Mouse (Mus musculus) spleen, adult 18-20 months (tissue): ENCODE results near the gene Olfr1045.
"Not testable (repeated sequence)": the region's sequence is repeated elsewhere in the genome, so short reads cannot be mapped to it uniquely, and the experiment has no call there.

Source experiments
- DNase-seq, 2 experiments: peaks; one replicate each; pipeline ENCODE4 v3.0.0; 2022; ENCODE audit warnings: mixed read lengths in 2 of 2

The Olfr1045 gene

DNA sequence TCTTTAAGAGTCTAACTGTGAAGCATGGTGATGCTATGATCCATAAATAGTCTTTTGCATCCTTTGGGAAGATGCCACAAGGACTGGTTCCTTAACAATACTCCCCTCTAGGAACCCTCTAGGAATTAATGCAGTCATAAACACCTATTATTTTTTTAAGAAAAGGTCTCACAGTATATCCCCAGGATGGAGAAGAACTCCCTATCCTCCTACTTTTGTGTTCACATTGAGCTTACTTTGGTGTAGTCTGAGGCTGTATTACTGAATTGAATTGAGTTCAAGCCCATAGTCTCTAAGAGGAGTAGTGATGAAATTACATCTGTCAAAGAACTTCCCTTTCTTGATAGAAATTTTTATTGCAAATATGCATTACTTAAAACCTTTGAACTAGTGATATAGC is at the start of gene Olfr1045:
TSS of gene Olfr1045 (minus strand) at position 101 of the 400 bp plus-strand sequence.
- no peak for DNase-seq

- DNase-seq, result no peak
These were observed 37.4 kb upstream of the Olfr1045 start, which contains the start of gene Olfr1048 for GRCm38 (mm10) chr2:86240189-86240588. TSS of gene Olfr1048 (minus strand) at chr2:86240289.

GRCm38 (mm10) chr2:86231301-86231700 is 28.5 kb upstream of the Olfr1045 start, which contains the start of gene Olfr1047:
TSS of gene Olfr1047 (minus strand) at chr2:86231401.
- no peak for DNase-seq

DNA sequence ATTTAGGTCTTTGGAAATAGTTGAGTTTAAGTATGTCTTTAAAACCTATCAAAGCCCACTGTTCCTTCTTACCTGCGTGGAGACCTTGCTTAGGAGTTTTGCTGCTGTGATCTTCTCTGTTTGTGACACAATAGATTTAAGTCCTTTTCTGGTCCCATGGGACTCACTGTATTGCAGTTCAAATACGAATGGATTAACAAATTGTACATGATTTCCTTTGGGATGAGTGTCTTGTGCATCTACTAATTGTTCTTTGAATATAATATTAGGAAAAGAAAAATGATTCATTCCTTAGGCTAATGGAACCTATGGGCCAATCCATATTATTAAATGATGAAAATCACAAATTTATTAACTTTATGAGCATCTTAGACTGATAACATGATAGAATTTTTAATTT is 16.4 kb upstream of the Olfr1045 start, which contains the start of gene Olfr1046:
TSS of gene Olfr1046 (minus strand) at position 101 of the 400 bp plus-strand sequence.
- no peak for DNase-seq

DNA sequence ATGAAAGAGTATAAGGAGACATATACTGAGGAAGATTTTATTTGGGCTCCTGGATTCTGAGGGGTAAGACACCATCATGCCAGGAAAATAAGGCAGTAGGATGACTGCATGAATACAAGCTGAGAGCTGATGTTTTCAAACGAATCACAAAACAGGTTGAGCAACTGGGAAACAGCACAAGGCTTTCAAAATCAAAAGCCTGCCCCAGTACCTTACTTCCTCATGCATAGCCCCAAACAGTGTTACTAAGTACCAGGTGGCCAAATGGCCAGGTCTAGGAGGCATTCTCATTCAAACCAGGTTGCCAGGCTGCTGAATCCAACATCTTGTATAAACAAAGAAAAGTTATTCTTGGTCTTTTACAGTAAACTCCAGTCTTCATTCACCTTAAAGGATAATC is 6.9 kb downstream of the Olfr1045 start:
- no peak for DNase-seq

GRCm38 (mm10) chr2:86185583-86185982 is 17.2 kb downstream of the Olfr1045 start, which contains the start of gene Olfr52:
TSS of gene Olfr52 (minus strand) at chr2:86185683.
- no peak for DNase-seq

DNA sequence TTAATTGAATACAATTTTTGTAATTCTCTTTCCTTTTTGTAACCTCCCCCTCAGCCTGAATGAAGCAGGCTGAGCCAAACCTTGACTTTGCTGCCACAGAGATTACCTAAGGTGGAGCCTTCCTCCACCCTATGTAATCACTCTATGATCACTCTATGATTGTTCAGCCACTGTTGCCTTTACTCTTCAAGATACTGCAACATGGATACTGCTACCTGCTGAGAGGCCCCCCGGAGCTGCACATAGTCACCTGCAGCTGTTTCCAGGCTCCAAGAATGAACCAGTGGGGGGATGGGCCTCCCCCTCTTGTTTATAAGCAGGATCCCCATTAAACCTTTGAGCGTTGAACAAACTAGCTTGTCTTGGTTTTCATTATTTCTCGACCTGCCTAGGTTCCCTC is 22.9 kb downstream of the Olfr1045 start:
- no peak for DNase-seq

GRCm38 (mm10) chr2:86177720-86178119 is 25.1 kb downstream of the Olfr1045 start, which contains the start of gene Olfr1044:
TSS of gene Olfr1044 (minus strand) at chr2:86177820.
- DNase-seq, result no peak

- DNase-seq, result not testable (repeated sequence)
These were observed 27.4 kb downstream of the Olfr1045 start for GRCm38 (mm10) chr2:86175422-86175821.

GRCm38 (mm10) chr2:86167422-86167821 is 35.4 kb downstream of the Olfr1045 start, which contains the start of gene Olfr1043:
TSS of gene Olfr1043 (minus strand) at chr2:86167522.
- no peak for DNase-seq

DNA sequence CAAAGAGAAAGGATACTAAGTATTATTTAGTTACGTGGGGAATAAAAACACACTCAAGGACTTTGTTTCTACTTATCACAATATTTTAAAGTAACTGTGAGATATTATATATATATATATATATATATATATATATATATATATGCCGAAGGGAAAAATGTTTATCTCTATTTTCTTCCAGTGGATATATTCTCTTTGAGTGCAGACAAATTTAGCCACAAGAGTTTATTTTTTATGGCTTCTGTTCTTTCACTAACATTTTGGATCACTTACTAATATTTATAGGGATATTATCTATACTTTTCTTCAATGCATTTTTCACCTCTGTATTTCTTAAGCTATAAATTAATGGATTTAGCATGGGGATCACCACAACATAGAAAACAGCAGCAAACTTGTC is 41.1 kb downstream of the Olfr1045 start, which contains the start of gene Olfr1042:
TSS of gene Olfr1042 (minus strand) at position 101 of the 400 bp plus-strand sequence.
- no peak for DNase-seq

GRCm38 (mm10) chr2:86146632-86147031 is 56.2 kb downstream of the Olfr1045 start, which contains the start of gene Olfr1040:
TSS of gene Olfr1040 (minus strand) at chr2:86146732.
- no peak for DNase-seq
